Mouse (Mus musculus): ENCODE measurements around the gene Gm47959.

DNA sequence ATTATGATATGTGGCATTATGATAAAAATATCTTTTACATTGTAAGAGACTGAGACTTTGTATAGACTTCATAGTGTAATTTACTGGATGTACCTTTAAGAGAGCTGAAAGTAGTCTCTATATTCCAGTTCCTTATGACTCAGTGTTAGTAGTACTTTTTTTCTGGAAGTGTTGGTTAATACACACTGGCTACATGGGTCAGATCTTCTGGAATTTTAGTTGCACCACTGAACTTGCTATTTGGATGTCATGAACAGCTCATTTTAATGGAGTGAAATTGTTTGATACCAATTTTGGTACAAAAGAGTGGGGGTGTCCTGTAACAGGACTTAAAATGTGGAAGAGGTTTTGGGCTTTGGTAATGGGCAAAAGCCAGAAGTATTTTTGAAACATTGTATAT is 22.5 kb upstream of the Gm47959 start:
- TF ChIP-seq CTCF (IDR thresholded peaks at IDR 0.05; ENCODE audit: insufficient read depth, low read depth, low read length) (no peak), POLR2A (IDR thresholded peaks at IDR 0.05; ENCODE audit: insufficient read depth, low read depth, low read length) (no peak)

All from olfactory bulb, adult 2 months (tissue).